Mouse (Mus musculus): ENCODE measurements around the gene Top3b. TPM values are rescaled to one million over a fixed set of nuclear protein-coding genes. Genes with fewer than 3 reads are reported as not detected.

Top3b gene
- polyA plus RNA-seq, 1 experiment from 2014 or later, result 70.3 TPM

- 92% methylated on average over 3 of the region's 3 CpGs for WGBS
Measured at GRCm38 (mm10) chr16:16930326-16930725, 59.8 kb downstream of the Top3b start.

GRCm38 (mm10) chr16:16930810-16931296, 60.3 kb downstream of the Top3b start:
- H3K27me3 ChIP-seq (ENCODE audit: control insufficient read depth, insufficient read depth, low read length), result no peaks in the 10 kb centered on the region
- no peaks in the 10 kb centered on the region for H3K9me3 ChIP-seq (ENCODE audit: control insufficient read depth, low read length)
- H3K9ac ChIP-seq (ENCODE audit: low read length), result no peak overlapping the region
- ATAC-seq (replicated peaks; ENCODE audit: low FRiP score) (no peak), DNase-seq (ENCODE audit: low spot score) (no peak)
- no peak overlapping the region for H3K4me3 ChIP-seq (ENCODE audit: low read depth, low read length)
- no peak overlapping the region for H3K4me2 ChIP-seq (ENCODE audit: low read depth, low read length, severe bottlenecking)
- no peaks in the 10 kb centered on the region for H3K36me3 ChIP-seq (ENCODE audit: control insufficient read depth, insufficient read depth, low read length)
- WGBS, result 84% methylated on average over 5 of the region's 5 CpGs
- no peak overlapping the region for H3K27ac ChIP-seq (ENCODE audit: low read depth, low read length)
- no peaks in the 10 kb centered on the region for H3K4me1 ChIP-seq (replicated peaks; ENCODE audit: control insufficient read depth, insufficient read depth, low read length)

More at GRCm38 (mm10) chr16:16930326-16930725, 59.8 kb downstream of the Top3b start:
- H3K27ac ChIP-seq (ENCODE audit: low read depth, low read length), result no peak overlapping the region
- H3K4me3 ChIP-seq (ENCODE audit: low read depth, low read length), result no peak overlapping the region
- H3K4me2 ChIP-seq (ENCODE audit: low read depth, low read length, severe bottlenecking), result no peak overlapping the region
- no peaks in the 10 kb centered on the region for H3K4me1 ChIP-seq (replicated peaks; ENCODE audit: control insufficient read depth, insufficient read depth, low read length)
- H3K27me3 ChIP-seq (ENCODE audit: control insufficient read depth, insufficient read depth, low read length), result no peaks in the 10 kb centered on the region
- H3K36me3 ChIP-seq (ENCODE audit: control insufficient read depth, insufficient read depth, low read length), result no peaks in the 10 kb centered on the region
- DNase-seq (ENCODE audit: low spot score) (no peak), ATAC-seq (replicated peaks; ENCODE audit: low FRiP score) (no peak)
- H3K9ac ChIP-seq (ENCODE audit: low read length), result no peak overlapping the region
- H3K9me3 ChIP-seq (ENCODE audit: control insufficient read depth, low read length), result no peaks in the 10 kb centered on the region

- Histone ChIP-seq H3K36me3 (ENCODE audit: control insufficient read depth, insufficient read depth, low read length) (no peaks in the 10 kb centered on the region), H3K27me3 (ENCODE audit: control insufficient read depth, insufficient read depth, low read length) (no peaks in the 10 kb centered on the region), H3K9ac (ENCODE audit: low read length) (no peak overlapping the region), H3K27ac (ENCODE audit: low read depth, low read length) (no peak overlapping the region), H3K4me3 (ENCODE audit: low read depth, low read length) (no peak overlapping the region), H3K4me2 (ENCODE audit: low read depth, low read length, severe bottlenecking) (no peak overlapping the region), H3K4me1 (replicated peaks; ENCODE audit: control insufficient read depth, insufficient read depth, low read length) (no peaks in the 10 kb centered on the region), H3K9me3 (ENCODE audit: control insufficient read depth, low read length) (no peaks in the 10 kb centered on the region; the same call in 1 of the 2 replicates)
- no peak for ATAC-seq (replicated peaks; ENCODE audit: low FRiP score)
- whole genome bisulfite sequencing, result 91% methylated on average over 9 of the region's 9 CpGs
- no peak for DNase-seq (ENCODE audit: low spot score)
Measured at GRCm38 (mm10) chr16:16939543-16939942, 69.0 kb downstream of the Top3b start.

- H3K4me1 ChIP-seq (replicated peaks; ENCODE audit: control insufficient read depth, insufficient read depth, low read length), result no peaks in the 10 kb centered on the region
- H3K9me3 ChIP-seq (ENCODE audit: control insufficient read depth, low read length), result no peaks in the 10 kb centered on the region; the same call in 1 of the 2 replicates
- no peak overlapping the region for H3K4me3 ChIP-seq (ENCODE audit: low read depth, low read length)
- H3K36me3 ChIP-seq (ENCODE audit: control insufficient read depth, insufficient read depth, low read length), result no peaks in the 10 kb centered on the region
- 93% methylated on average over 2 of the region's 2 CpGs for WGBS
- no peak overlapping the region for H3K4me2 ChIP-seq (ENCODE audit: low read depth, low read length, severe bottlenecking)
- no peaks in the 10 kb centered on the region for H3K27me3 ChIP-seq (ENCODE audit: control insufficient read depth, insufficient read depth, low read length)
- H3K27ac ChIP-seq (ENCODE audit: low read depth, low read length), result no peak overlapping the region
- no peak for DNase-seq (ENCODE audit: low spot score)
- no peak overlapping the region for H3K9ac ChIP-seq (ENCODE audit: low read length)
- ATAC-seq (replicated peaks; ENCODE audit: low FRiP score), result no peak
Measured at GRCm38 (mm10) chr16:16941078-16941477, 70.5 kb downstream of the Top3b start.

Other genes with a start within 250 kb of the Top3b start
- gene Olfr19, start 194.3 kb upstream of the Top3b start, polyA plus RNA-seq (2014; fragmentation: Nextera tagmentation; extraction: Ambion mirVana), result not detected in 2 replicates
- 1.4 and 2.3 TPM in 2 replicates for gene Spag6l, start 41.3 kb upstream of the Top3b start, polyA plus RNA-seq (2014; fragmentation: Nextera tagmentation; extraction: Ambion mirVana)
- gene Igll1, start 6.8 kb upstream of the Top3b start, polyA plus RNA-seq (2014; fragmentation: Nextera tagmentation; extraction: Ambion mirVana), result not detected in 2 replicates
- 0.63 and 1.3 TPM in 2 replicates for gene Vpreb1, start 107 bp downstream of the Top3b start, polyA plus RNA-seq (2014; fragmentation: Nextera tagmentation; extraction: Ambion mirVana)
- gene Ppm1f, start 25.7 kb downstream of the Top3b start, polyA plus RNA-seq (2014; fragmentation: Nextera tagmentation; extraction: Ambion mirVana), result 22.1 and 24.5 TPM in 2 replicates
- gene Mapk1, start 112.6 kb downstream of the Top3b start, polyA plus RNA-seq (2014; fragmentation: Nextera tagmentation; extraction: Ambion mirVana), result 197 and 202 TPM in 2 replicates
- gene Ypel1, start 199.0 kb downstream of the Top3b start, polyA plus RNA-seq (2014; fragmentation: Nextera tagmentation; extraction: Ambion mirVana), result 119 and 130 TPM in 2 replicates
- gene Ppil2, start 240.5 kb downstream of the Top3b start, polyA plus RNA-seq (2014; fragmentation: Nextera tagmentation; extraction: Ambion mirVana), result 153 and 156 TPM in 2 replicates